Mouse (Mus musculus): ENCODE measurements around the gene Fam171a2. TPM values are rescaled to one million over a fixed set of nuclear protein-coding genes. Genes with fewer than 3 reads are reported as not detected.

Fam171a2 gene
- polyA plus RNA-seq, 1 experiment from 2014 or later, result 2.8 TPM

DNA sequence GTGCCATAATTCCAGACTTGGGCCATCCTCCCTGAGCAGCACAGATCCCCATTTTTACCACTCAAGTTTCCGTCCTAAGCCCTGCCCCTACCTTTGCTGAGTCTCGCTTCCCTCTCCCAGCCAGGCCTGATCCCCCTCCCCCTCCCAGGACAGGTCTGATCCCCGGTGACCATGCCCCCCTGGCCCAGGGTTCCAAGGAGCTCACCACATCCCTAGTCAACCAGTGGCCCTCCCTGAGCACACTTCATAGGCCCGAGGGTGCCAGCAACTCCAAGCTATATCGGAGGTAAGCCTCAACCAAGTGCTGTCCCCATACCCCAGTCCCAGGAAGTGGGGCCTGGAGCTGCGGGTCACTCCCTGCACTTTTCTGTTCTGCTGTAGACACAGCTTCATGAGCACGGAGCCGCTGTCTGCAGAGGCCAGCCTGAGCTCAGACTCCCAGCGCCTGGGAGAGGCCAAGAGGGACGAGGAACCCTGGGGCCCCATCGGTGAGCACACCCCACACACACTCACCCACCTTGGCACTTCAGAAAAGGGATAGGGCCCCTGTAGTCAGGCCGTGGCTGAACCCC is 46.9 kb downstream of the Fam171a2 start:
- no peak overlapping the region; the same call in 1 of the 2 replicates for H3K4me3 ChIP-seq
- no peak for DNase-seq (ENCODE audit: extremely low spot score, low spot score)
- no peaks in the 10 kb centered on the region for H3K9me3 ChIP-seq
- H3K27me3 ChIP-seq (ENCODE audit: poor library complexity, severe bottlenecking), result peaks cover 70% of the 10 kb centered on the region
- no peak overlapping the region for H3K27ac ChIP-seq
- H3K36me3 ChIP-seq (replicated peaks), result peaks cover 48% of the 10 kb centered on the region
- WGBS, result 25% methylated on average over 12 of the region's 12 CpGs
- peaks cover 53% of the 10 kb centered on the region for H3K4me1 ChIP-seq

DNA sequence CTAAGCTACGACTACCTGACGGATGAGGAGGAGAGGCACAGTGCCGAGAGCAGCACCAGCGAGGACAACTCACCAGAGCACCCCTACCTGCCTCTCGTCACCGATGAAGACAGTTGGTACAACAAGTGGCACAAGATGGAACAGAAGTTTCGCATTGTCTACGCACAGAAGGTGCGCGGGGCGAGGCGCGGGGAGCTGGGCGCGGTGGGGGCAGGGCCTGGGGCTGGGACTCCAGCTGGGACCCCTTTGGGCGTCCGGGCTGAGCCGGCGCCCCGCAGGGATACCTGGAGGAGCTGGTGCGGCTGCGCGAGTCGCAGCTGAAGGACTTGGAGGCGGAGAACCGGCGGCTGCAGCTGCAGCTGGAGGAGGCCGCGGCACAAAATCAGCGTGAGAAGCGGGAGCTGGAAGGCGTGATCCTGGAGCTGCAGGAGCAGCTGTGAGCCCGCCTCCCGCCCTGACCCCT is 47.8 kb downstream of the Fam171a2 start:
- Histone ChIP-seq H3K27ac (no peak overlapping the region), H3K4me3 (peak overlapping the region; percentile 39), H3K27me3 (ENCODE audit: poor library complexity, severe bottlenecking) (peaks cover 80% of the 10 kb centered on the region), H3K4me1 (peaks cover 53% of the 10 kb centered on the region), H3K36me3 (replicated peaks) (peaks cover 39% of the 10 kb centered on the region), H3K9me3 (no peaks in the 10 kb centered on the region)
- no peak for DNase-seq (ENCODE audit: extremely low spot score, low spot score)
- under 1% methylated on average over 34 of the region's 34 CpGs for WGBS

DNA sequence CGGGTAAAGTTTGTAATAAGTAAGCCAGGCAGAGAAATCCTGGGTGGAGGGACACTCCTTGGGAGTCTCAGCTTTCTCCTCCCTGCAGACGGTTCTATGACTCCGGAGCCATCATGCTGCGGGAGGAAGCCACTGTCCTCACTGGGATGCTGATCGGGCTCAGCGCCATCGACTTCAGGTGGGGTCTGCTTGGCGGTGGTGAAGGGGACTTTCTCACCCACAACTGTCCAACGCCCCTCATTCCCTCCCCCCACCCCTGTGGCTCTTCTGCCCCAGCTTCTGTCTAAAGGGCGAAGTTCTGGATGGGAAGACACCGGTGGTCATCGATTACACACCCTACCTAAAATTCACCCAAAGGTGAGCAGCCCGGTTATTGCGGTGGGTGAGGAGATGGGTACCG is 48.4 kb downstream of the Fam171a2 start:
- DNase-seq (ENCODE audit: extremely low spot score, low spot score), result no peak
- Histone ChIP-seq H3K27ac (no peak overlapping the region), H3K27me3 (ENCODE audit: poor library complexity, severe bottlenecking) (peaks cover 85% of the 10 kb centered on the region), H3K4me3 (peak overlapping the region; percentile 39), H3K4me1 (peaks cover 54% of the 10 kb centered on the region), H3K9me3 (no peaks in the 10 kb centered on the region), H3K36me3 (replicated peaks) (peaks cover 34% of the 10 kb centered on the region)
- 16% methylated on average over 15 of the region's 15 CpGs for WGBS

DNA sequence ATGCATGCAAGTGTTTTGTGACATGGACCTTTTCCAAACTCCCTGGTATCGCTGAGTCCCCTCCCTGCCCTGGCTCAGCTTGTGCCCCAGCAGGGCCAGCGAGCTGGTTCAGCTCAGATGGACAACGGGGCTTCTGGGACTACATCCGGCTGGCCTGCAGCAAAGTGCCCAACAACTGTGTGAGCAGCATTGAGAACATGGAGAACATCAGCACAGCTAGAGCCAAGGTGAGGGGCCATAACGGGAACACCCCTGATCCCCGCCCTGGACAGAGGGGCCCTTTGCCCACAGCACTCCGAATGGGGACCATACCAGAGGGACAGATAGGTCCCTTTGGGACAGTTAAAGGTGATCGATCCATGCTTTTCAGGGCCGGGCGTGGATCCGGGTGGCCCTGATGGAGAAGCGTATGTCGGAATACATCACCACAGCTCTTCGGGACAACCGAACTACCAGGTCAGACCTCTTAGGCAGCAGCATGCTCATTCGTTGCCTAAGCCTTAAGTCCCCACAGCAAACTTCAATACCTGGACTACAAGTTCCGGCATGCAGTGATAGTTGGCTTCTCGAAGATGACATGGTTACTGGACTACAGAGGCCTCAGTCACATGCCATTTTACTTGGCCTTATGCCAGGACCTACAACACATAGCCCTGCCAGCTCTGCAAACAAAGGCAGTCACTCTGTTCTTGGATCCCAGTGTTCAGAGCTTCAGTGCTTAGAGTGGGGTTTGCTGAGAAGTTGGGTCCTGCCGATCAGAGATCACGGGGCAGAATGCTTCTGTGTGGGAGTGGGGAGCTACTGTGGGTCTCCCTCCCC is 49.3 kb downstream of the Fam171a2 start:
- no peak for DNase-seq (ENCODE audit: extremely low spot score, low spot score)
- Histone ChIP-seq H3K36me3 (replicated peaks) (peaks cover 25% of the 10 kb centered on the region), H3K9me3 (no peaks in the 10 kb centered on the region), H3K27me3 (ENCODE audit: poor library complexity, severe bottlenecking) (peaks cover 90% of the 10 kb centered on the region), H3K27ac (no peak overlapping the region), H3K4me1 (peaks cover 63% of the 10 kb centered on the region), H3K4me3 (no peak overlapping the region)
- WGBS, result 85% methylated on average over 20 of the region's 20 CpGs

DNA sequence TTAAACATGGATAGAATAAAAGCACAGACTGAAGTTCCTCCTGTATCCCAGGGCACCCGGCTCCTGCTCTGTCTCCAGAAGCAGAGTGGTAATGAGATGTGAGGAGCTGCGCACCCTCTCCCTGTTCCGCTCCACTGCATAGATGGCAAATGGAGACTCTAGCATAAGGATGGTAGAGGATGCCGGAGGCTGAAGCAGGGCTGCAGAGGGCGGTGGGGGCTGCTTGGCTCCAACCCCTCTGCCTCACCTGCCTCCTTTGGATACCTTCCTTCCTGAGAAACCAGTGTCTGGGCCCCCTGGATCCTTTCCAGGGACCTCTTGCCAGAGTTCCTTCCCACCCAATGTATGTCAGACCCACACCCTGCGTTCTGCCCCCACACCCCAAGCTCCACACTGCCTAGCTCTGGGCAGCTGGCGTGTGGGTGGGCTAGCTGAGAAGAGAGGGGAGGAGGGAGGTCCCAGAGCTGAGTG is 50.8 kb downstream of the Fam171a2 start:
- 86% methylated on average over 7 of the region's 7 CpGs for WGBS
- peaks cover 67% of the 10 kb centered on the region for H3K4me1 ChIP-seq
- H3K27me3 ChIP-seq (ENCODE audit: poor library complexity, severe bottlenecking), result peaks cover 80% of the 10 kb centered on the region
- no peak overlapping the region for H3K4me3 ChIP-seq
- no peak overlapping the region for H3K27ac ChIP-seq
- peaks cover 10% of the 10 kb centered on the region for H3K36me3 ChIP-seq (replicated peaks)
- H3K9me3 ChIP-seq, result no peaks in the 10 kb centered on the region
- DNase-seq (ENCODE audit: extremely low spot score, low spot score), result no peak

DNA sequence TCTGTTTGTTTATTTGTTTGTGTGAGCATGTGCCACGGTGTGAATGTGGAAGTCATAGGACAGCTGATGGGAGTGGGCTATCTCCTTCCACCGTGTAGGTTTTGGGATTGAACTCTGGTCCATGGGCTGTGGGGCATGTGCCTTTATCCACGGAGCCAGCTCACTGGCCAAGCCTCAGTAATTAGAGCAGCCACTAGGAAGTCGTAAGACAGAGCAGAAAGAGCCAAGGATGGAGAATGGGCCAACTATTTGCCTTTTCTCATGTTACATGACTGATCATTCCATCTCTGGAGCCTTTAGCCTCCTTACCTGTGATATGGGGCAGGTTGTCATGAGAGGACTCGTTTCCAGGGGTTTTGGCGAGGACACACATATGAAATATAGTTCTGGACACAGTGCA is 51.2 kb downstream of the Fam171a2 start:
- no peak overlapping the region for H3K27ac ChIP-seq
- H3K36me3 ChIP-seq (replicated peaks), result peaks cover 7% of the 10 kb centered on the region; the same call in 1 of the 2 replicates
- peaks cover 65% of the 10 kb centered on the region for H3K4me1 ChIP-seq
- peaks cover 76% of the 10 kb centered on the region for H3K27me3 ChIP-seq (ENCODE audit: poor library complexity, severe bottlenecking)
- H3K9me3 ChIP-seq, result no peaks in the 10 kb centered on the region
- no peak overlapping the region for H3K4me3 ChIP-seq
- no peak for DNase-seq (ENCODE audit: extremely low spot score, low spot score)
- 65% methylated on average over 6 of the region's 6 CpGs for WGBS

DNA sequence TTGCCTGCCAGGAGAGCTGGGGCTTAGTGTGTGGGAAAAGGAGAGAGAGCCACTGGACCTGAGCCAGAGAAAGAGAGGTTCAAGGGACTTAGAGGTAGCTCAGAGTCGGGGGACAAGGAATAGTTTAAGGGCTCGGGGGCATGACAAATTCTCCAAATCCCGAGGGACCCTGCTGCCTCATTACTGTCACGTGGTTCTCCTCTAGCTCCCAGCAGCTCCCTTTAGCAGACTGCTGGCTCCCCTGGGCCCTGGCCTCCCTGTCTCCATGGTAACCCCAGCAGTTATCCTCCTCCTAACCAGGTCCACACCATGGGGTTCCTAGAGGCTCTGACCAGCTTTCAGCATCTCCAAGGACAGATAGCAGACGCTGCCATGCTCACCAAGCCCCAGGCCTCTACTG is 52.2 kb downstream of the Fam171a2 start:
- Histone ChIP-seq H3K36me3 (replicated peaks) (no peaks in the 10 kb centered on the region; the same call in 1 of the 2 replicates), H3K27ac (peak overlapping the region; percentile 61; the same call in 1 of the 2 replicates), H3K27me3 (ENCODE audit: poor library complexity, severe bottlenecking) (peaks cover 66% of the 10 kb centered on the region), H3K4me1 (peaks cover 60% of the 10 kb centered on the region), H3K4me3 (peak overlapping the region; percentile 68; the same call in 1 of the 2 replicates), H3K9me3 (no peaks in the 10 kb centered on the region)
- WGBS, result 5% methylated on average over 5 of the region's 5 CpGs
- no peak for DNase-seq (ENCODE audit: extremely low spot score, low spot score)

DNA sequence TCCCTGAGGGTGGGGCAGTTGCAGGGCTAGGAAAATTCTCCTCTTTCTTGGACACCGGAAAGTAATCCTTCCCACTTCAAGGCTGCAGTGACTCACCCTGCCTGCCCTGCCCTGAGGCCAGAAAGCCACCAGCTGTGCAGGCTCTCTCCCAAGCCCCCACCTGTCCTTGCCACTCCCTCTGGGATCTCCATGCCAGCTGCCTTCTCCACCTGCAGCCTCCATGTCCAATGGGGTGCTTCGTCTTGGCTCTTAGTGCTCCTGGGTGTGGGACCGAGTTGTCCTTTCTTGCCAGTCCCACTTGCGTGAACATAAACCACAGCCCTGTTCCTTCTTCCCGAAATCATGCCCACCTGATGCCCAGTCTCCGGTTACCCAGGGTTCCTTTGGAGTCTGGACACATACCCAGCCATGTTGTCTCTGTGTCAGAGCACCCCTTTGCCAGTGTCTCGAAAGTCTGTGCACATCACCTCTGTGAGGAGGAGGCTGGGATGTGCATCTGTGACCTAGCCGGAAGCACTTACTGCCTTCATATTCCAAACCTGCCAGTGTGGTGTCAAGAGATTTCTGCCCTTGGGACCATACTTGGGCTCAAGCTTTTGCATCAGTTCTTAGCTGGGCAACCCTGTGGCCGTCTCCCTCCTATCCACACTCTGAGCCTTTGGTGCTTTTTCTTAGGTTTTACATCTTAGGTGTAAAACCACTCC is 52.9 kb downstream of the Fam171a2 start:
- DNase-seq (ENCODE audit: extremely low spot score, low spot score), result no peak
- Histone ChIP-seq H3K27me3 (ENCODE audit: poor library complexity, severe bottlenecking) (peaks cover 59% of the 10 kb centered on the region), H3K4me3 (peak overlapping the region; percentile 68), H3K27ac (peak overlapping the region; percentile 78; the same call in 1 of the 2 replicates), H3K9me3 (no peaks in the 10 kb centered on the region), H3K36me3 (replicated peaks) (no peaks in the 10 kb centered on the region), H3K4me1 (peaks cover 53% of the 10 kb centered on the region)
- WGBS, result 80% methylated on average over 9 of the region's 9 CpGs

DNA sequence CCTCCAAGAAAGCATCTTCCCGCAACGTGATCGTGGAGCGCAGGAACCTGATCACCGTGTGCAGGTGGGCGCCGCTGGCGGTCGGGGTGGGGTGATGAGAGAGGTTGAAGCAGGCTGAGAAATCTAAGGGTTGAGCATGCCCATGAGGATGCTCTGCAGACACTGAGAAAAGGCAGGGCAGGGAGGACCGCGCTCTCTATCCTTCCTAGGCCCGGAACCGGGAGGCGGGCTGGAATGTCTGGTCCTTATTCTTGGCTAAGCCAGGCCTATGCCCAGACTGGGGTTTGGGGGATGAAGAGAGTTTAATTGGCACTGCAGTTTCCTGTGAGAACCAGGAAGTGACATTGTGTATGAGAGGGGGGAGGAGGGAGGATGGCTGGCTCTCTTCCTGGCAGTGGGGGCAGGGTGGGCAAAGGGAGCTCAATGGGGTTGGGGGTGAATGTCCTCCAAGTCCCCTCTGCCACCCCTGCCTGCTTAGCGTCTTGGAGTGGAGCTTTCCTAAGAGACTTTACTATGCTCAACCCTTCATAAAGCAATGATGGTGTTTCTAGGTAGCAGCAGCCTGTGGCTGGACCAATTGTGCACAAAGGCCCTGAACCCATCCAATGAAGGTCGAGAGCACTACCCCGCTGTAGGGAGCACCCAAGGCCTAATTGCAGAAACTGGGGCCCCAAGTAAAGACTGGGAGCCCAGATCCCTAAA is 53.6 kb downstream of the Fam171a2 start:
- H3K4me1 ChIP-seq, result peaks cover 47% of the 10 kb centered on the region
- 9% methylated on average over 17 of the region's 17 CpGs for WGBS

DNA sequence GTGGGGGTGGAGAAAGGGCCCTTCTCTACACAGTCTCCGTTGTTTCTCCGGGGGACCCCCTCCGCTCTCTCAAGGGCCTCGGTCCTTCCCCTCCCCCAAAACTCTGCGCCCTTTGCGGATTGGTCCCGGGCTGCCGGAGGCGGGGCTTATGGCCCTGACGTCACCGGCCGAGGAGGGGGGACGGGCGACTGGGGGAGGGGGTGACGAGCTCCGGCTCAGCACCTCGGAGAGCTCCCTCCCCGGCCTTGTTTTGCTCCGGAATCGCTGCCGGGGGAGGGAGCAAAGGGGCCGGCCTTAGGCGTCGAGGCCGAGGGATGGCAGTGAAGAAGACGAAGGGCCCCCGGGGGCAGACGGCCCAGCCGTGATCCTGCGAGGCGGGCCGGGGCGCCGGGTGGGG is 54.2 kb downstream of the Fam171a2 start, which contains the start of gene Rundc3a:
Gene Rundc3a (plus strand): TSS at position 166 of the 397 bp plus-strand sequence.
- WGBS, result under 1% methylated on average over 33 of the region's 34 CpGs
- Histone ChIP-seq H3K36me3 (replicated peaks) (no peaks in the 10 kb centered on the region), H3K9me3 (no peaks in the 10 kb centered on the region), H3K27me3 (ENCODE audit: poor library complexity, severe bottlenecking) (peaks cover 46% of the 10 kb centered on the region), H3K4me1 (peaks cover 47% of the 10 kb centered on the region), H3K27ac (peak within 1 kb of the TSS; percentile 78), H3K4me3 (peak within 1 kb of the TSS; percentile 68)
- peak; percentile 93 for DNase-seq (ENCODE audit: extremely low spot score, low spot score)

More for the DNA sequence above, 53.6 kb downstream of the Fam171a2 start:
- DNase-seq (ENCODE audit: extremely low spot score, low spot score), result no peak
- H3K27me3 ChIP-seq (ENCODE audit: poor library complexity, severe bottlenecking), result peaks cover 52% of the 10 kb centered on the region
- peak overlapping the region; percentile 78 for H3K27ac ChIP-seq
- no peaks in the 10 kb centered on the region for H3K36me3 ChIP-seq (replicated peaks)
- H3K4me3 ChIP-seq, result peak overlapping the region; percentile 68
- H3K9me3 ChIP-seq, result no peaks in the 10 kb centered on the region

DNA sequence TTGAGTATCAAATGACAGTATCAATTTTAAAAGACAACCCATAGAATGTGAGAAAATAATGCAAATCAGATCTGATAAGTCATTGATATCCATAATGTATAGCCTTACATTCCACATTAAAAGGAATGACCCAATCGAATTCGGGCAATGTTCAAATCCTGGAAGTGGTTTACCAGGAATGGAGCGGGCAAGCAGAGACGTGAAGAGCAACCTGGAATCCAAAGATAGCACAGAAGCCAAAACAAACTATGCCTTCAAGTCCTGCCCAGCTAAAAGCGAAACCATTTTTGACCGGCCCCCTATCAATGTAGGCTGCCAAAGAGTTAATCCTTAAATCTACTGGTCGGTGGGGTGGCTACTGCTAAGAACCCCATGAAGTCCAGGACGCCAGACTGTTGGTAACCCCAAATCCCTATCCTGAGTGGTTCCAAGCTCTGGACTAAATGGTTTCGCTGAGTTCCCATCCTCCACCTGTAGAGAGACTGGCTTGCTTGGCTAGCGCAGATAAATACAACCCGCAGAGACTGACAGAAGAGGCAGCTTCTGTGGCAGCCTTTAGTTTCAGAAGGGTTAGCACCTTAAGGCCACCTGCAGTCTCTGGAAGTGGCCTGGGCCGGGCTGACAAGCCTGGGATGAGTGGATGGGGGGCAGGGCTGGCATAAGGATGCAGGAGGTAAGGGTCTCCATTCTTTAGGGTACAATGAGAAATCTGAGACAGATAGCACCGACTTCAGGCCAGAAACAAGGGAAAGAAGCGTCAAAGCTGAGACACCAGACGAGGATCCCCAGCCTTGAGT is 54.8 kb downstream of the Fam171a2 start:
- Histone ChIP-seq H3K4me3 (peak overlapping the region; percentile 68), H3K27me3 (ENCODE audit: poor library complexity, severe bottlenecking) (peaks cover 40% of the 10 kb centered on the region), H3K9me3 (no peaks in the 10 kb centered on the region), H3K27ac (peak overlapping the region; percentile 78), H3K36me3 (replicated peaks) (no peaks in the 10 kb centered on the region), H3K4me1 (peaks cover 47% of the 10 kb centered on the region)
- 19% methylated on average over 15 of the region's 15 CpGs for WGBS
- DNase-seq (ENCODE audit: extremely low spot score, low spot score), result no peak
